Mouse (Mus musculus) right cerebral cortex, postnatal 36 days (tissue): Measurements from ENCODE around the gene Rnf113a2.

ENCODE experiments used
- DNase-seq, 2 experiments: peaks; one replicate each; pipeline ENCODE4 v3.0.0; 2022; ENCODE audit warnings: low spot score in 2 of 2, mixed read lengths in 1 of 2

Rnf113a2 gene

DNA sequence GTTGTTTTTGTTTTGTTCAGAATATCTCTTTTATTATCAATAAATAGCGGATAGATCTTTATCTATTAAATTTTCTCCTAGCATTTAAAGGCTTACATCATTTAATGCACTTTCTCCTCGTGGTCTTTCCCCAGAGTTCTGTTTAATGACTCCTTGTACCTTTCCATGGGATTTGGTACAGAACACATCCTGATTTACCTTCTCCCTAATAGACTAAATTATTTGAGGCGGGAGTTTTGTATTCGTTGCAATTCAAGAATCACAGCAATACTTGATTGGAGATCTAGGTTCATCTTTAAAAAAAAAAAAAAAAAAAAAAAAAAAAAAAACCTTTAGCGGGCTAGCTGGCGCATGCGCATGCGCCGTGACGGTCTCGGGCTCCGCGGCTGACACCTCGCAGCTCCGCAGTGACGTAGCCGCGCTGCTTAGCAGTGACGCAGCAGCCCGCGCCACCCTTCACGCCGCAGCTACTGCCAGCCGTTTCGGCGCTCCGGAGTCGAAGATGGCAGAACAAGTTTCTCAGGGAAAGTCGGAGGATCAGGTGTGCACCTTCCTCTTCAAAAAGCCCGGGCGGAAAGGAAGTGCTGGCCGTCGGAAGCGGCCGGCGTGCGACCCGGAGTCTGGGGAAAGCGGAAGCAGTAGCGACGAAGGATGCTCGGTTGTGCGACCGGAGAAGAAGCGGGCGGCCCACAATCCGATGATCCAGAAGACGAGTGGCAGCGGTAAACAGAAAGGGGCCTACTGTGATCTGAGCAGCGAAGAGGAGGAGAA, at the start of gene Rnf113a2:
Rnf113a2 (plus strand) TSS at position 363 of the 771 bp plus-strand sequence.
- peak; percentile 74 to 79 for DNase-seq

DNA sequence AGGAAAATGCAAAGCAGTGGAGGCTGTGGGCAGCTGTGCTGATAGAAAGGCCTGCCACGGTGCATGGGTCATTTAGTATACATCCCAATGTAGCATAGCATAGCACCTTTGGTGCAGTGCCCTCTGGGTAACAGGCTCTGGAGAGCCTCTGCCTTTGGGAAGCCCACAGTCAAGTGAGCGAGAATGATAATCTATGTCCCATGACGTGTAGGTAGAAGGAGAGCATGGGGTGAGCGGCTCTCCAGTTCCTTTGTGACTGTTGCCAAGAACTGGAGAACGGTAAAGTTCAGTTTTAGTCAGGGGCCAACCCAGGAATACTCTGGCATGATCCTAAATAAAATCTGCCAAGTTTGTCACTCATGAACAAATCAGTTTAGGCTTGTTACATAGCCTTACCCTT, 45.3 kb upstream of the Rnf113a2 start:
- no peak for DNase-seq

DNA sequence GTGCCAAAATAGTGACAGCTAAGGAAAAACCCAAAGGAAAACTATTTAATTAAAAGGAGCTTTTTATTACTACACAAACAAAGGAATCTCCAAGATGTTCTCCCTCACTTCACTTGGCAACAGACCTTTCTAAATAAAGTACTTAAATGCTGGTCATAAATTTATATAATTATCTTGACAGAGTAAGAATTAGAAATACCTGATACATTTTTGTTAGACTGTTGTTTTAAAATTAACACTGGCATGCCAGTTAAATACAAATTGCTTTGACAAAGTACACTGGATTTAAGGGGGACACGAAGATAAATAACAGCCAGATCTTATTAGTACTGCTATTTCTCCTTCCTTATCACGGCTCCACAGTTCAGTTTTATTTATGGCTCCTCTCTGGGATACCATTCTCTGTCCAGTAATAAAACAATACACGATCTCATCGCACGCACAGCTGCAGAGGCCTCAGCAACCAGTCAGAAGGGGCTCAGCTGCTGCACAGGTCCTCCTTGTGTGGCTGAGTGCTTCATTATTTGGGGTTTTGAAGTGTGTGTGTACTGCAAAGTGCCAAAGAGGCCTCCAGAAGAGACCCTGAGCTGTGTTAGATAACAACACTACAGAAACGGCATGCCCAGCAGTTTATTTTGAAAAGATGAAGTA, 43.0 kb upstream of the Rnf113a2 start:
- DNase-seq, result no peak

DNA sequence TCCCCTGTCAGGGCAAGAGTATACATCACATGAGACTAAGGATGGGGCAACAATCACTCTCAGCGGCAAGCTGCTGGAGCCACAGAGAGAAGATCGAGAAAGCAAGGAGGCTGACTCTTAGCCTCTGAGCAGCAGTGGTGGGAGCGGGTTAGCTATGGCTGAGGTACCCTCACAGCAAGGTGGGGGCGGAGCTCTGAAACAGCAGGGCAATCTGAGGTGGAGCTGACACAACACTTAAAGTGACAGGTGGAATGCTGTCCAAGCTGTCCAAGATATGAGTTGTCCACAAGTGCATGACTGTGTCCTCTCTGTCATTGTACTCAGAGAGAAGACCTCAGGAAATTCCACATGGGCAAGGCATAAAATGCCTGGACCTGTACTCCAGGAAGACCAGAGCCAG, 34.6 kb upstream of the Rnf113a2 start:
- DNase-seq, result no peak

DNA sequence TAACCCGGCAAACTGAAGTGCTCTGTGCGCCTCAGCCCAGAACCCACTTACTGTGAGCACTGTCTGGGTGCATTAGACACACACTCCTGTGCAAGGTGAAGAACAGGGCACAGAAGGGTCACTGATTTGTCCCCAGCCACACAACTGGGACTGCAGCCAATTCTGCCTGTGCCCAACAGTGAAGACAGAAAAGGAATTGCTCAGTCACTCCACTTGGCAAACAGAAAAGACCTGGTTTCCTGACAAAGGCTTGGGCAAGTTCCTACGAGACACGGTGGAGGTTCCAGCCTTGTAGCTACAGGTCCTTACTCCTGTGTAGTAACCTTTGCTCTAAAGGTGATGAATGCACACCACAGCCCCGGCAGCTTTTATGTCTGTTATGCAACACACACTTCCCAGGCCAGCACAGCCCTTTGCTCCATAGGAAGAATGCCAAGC, 32.3 kb upstream of the Rnf113a2 start:
- DNase-seq, result no peak

DNA sequence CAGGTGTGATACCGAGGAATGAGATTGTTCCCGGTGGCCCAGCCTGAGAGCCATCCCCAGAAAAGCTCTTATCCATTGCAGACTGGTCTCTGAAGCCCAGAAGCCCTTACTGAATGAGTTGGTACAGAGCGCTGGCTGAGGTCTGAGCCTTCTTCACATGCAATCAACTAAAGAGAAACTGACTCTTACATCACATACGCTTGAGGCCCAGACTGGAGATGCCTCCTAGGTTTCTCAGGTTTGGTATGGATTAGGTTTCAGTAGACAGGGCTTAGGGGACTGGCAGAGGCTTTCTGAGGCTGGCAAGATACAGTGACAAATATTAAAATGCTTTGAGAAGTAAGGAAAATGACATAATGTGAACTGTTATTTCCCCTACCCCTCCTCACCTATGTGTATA, 31.6 kb upstream of the Rnf113a2 start:
- no peak for DNase-seq

DNA sequence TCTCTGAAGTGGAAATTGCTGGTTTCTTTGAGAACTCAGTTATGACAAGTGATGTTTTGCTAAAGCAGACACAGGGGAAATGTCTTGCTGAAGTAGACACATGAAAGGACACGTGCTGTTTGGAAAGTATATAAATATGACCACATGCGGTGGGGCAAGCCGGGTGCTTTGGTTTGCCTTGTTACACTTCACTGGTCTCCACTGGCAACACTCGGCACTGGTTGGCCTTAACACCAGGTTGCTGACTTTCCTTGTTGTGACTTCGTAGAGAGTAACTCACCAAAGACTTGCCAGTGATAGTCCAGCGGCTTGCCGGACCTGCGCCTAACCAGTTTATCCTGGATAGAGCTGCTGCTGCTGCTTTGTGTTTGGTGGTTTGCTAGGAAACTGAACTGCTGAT, 28.9 kb upstream of the Rnf113a2 start:
- DNase-seq, result no peak

DNA sequence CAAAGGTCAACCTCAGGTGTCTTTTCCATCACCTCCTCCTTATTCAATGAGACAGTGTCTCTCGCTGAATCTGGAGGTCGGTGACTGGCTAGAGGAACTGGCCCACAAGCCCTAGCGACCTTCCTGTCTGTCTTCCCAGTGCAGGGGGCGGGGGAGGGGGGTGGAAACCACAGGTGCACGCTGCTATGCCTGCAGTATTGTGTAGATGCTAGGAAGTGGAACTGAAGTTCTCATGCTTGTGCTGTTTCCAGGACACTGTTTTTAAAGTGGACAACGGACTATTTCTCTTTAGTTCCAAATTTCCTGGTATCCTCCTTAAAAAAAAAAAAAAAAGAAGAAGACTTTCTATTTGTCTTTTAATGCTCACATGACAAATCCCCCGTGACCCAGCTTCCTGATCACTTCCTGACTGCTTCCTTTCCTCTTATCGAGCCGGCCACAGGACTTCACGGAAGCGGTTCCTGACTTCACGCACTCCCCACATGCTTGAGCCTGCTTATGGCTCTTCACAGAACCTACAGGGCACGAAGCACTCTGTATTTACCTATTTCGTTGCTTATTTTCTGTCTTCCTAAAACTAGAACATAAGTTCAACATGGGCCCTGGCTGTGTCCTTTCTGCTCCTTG, 28.1 kb upstream of the Rnf113a2 start:
- no peak for DNase-seq

DNA sequence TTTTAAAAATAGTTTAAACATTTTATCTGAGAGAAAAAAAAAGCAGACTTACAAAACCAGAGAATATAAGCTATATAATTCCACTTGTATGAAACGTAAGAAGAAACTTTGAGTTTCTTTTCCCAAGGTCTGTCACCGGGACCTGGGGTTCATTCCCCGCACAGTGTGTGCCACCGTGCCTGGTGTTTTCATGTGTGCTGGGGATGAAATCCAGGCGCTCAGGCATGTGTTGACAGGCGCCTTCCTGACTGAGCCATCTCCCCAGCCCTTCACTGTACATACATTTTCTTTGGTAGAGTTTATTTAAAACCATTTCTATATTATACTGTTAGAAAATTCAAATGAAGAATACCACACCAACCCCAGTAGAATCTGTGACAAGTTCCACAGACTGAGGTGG, 26.7 kb upstream of the Rnf113a2 start:
- DNase-seq, result no peak

DNA sequence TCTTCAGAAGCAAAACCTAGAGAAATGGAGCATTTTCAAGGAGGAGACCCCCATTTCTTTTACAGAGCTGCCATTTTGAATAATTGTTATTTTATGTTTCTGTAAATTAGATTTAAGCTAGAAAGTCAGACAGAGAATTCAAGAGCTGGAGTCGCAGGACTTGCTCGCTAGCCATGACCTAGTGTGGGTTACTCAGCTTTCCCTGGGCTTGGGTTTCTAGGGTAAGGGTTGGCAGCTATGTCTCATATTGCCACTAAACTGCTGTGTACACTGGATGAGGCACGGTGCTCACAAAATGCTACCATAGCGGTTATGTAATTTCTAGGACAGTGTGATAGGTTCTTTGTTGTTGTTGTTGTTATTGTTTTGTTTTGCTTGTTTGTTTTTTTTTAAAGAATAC, 24.3 kb upstream of the Rnf113a2 start:
- no peak for DNase-seq

DNA sequence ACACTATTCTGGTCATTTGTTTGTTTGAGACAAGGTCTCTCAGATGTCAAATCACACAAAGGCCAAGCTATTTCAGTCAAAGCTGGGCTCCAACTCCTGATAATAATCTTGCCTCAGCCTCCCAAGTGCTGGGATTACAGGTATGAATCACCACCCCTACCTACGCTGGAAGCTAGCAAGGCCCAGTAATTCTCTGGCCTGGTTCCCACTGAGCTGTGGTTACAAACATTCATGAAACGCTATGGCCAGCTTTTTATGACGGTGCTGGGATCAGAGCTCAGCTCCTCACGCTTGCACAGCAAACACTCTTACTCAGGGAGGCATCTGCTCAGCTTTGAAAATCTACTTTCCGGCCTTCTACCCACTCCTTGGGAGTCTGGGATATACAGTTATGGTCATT, 23.1 kb upstream of the Rnf113a2 start:
- DNase-seq, result no peak

DNA sequence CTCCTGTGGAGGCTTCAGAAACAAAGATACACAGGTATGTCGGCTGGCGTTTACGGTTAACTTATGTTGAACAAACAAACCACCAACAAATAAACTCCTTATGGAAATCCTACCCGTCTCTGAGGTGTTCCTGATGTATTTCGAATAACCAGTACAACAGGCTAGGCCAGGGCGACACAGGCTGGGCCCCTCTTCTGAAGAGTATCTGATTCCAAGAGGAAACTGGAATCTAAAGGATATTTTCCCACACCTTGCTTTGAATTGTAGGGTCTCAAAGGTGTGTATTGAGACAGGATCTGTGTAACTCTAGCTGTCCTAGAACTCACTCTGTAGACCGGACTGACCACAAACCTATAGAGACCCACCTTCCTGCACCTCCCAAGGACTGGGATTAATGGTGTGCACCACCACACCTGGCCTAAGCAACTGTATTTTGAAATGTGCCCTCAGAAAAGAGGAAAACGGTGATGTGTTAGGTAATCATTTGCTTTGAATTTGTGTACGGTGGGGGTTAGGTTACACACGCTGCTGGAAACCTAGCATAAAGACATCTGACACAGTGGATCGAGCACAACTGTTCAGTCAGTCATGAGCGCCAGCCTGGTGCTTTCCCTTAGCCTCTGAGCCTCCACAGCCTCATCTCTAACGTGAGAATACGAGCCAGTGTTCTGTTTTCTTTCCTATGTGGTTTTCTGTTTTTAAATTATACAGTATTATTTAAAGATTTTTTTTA, 19.9 kb upstream of the Rnf113a2 start:
- no peak for DNase-seq

DNA sequence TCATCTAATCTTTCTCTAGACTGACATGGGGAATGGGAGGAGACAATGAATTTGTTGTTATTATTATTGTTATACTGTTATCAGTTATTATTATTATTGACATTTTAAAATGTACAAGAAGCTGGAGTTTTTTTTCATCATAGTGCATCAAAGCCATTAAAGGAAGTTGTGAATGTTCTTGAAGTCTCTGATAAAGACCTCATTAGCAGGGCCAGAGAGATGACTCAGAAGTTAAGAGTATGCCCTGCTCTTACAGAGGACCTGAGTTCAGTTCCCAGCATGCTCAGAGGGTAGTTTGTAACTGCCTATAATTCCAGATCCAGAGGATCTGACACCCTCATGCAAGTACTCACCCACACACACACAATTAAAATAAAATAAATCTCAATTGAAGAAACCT, 19.3 kb upstream of the Rnf113a2 start:
- no peak for DNase-seq

DNA sequence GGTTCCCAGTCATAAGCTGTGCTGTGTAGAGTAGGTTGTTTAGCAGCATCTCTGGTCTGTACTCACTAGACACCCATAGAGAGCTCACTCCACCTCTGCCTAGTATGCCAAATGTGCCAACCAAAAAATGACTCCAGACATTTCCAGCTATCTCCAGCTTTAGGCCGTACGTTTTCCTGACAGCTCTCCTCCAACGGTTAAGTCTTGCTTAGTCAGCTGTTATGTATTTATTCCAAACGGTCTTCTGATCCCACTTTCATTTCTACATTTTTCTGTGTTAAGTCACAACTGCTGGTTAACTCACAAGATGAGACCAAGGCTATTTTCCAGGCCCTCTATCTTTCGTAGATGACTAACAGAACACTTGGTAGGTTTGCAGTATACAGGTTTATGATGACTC, 18.4 kb upstream of the Rnf113a2 start:
- DNase-seq, result no peak

DNA sequence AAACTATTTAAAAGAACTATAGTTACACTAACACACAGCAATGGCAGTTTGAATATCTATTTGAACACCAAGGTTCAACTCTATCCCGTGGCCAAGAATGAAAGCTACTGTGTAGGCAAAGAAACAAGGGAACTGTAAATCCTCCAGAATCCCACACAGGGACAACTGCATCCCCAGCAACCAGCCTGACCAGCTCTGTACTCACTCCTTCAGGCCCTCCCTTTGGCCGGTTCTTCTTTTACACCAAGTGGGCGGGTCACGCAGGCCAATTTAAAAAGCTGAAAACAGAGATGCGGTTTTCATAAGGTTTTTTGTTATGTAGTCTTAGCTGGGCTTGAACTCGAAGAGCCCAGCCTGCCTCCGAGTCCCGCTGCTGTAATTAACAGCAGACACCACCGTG, 17.9 kb upstream of the Rnf113a2 start:
- no peak for DNase-seq

DNA sequence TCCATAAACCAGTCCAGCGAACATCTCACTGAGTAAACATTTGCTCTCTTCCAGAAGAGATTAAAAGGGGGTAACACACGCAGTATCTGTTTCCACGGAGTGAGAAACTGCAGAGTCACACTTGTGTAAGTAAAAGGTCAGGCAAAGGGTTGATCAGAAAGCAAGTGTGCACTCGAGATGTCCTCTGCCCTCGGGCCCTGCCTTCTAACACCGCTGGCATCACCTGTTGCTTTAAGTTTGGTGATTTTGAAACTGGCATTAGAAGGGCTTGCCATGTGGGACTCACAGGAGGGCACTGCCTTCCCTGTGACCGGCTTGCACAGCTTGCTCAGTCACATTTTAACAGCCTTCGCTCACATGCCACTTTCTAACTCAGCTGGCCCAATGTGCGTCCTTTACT, 17.3 kb upstream of the Rnf113a2 start:
- DNase-seq, result no peak

DNA sequence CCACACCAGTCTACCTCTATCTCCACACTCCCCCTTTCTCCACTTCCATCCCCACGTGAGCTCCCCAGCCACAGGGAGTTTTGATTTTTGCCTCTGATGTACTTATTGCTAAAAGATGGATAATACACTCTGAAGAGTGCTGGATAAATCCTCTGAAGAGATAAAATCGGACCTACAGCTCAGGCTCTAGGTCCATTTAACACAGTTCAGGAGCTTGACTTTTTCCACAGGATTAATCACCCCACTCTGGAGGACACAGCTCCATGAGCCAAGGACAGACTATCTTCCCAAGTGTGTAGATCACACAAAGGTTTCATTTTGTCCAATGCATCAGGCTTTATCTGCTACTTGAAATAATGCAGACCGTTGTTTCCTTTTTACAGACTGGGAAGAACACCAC, 16.9 kb upstream of the Rnf113a2 start:
- DNase-seq, result no peak

DNA sequence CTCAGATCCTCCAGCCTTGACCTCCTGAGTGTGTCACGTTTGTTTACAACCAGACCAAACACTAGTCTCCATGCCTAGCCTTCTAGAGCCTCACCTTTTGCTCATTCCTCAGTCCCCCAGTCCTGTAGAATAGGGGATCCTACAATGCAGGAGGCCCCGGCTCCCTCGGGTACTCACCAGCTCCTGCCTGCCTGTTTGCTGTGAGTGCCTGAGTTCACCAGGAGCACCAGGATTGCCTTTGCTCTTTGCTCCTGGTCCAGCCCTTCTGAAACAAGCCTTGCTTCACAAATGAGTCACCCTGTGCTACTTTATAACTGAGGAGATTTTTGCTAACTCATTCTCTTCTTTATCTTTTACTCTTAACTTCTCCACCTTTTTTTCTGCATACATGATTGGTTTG, 16.3 kb upstream of the Rnf113a2 start:
- no peak for DNase-seq

DNA sequence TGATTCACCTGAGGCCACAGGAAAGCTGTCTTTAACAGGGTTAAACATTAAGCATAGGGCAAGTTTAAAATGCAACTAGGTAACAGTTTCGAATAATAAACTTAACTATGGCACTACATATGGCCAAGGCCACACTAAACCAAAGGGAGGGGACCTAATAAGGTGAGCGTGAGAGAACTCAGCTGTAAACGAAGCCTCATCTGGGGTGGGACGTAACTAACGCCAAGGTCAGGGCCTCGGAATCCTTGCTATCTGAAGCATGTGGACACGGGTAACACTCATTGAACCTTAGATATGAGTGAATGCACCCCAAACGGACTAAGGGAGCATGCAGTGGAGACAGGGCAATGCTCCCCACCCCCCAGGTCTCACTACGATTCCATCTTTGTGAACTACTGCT, 14.1 kb upstream of the Rnf113a2 start:
- DNase-seq, result no peak

DNA sequence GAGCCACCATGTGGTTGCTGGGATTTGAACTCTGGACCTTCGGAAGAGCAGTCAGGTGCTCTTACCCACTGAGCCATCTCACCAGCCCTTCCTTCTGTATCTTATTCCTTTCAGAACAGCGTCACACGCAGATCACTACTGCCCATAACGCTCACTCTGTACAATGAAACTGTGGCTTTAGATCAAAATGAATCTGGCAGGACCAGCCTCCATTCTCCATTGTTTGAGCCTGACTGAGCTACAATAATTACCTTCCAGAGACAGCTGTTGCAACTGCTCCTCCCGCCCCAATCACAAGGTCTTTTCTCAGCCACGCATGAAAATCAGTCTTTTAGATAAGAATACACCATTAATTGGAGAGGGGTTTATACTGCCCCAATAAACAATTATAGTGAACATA, 12.5 kb upstream of the Rnf113a2 start:
- no peak for DNase-seq

DNA sequence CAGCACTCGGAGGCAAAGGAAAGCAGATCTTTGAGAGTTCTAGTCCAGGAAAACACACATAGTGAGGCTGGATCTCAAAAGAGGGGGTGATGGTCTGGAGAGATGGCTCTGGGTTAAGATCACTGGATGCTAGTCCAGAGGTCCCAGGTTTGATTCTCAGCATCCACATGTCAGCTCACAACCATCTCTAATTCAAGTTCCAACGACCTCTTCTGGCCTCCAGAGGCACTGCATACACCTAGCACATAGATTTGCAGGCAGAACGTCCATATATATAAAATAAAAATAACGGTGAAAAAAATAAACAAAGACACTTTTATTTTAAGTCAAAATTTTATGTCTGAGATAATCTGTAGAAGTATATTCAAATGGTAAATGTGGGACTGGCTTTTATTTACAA, 9.7 kb upstream of the Rnf113a2 start:
- no peak for DNase-seq
